Comparison of ENCODE assay signal across 7 mouse cellular contexts in genomic region chr4:47234667-47235267, GRCm38 (mm10). TPM values are rescaled to one million over a fixed set of nuclear protein-coding genes. Genes with fewer than 3 reads are reported as not detected.
DNase-seq lines count a peak whose midpoint lies in the region; ATAC-seq and TF ChIP-seq lines count a peak whose summit lies in the region.

No protein-coding gene starts in this region.

- H3K4me1 ChIP-seq in intestine, embryonic 15.5 days (replicated peaks): peaks cover 5% of the 10 kb centered on the region; the same call in 1 of the 2 replicates
- H3K4me1 ChIP-seq in midbrain, embryonic 13.5 days (replicated peaks): peaks cover 13% of the 10 kb centered on the region
- H3K4me1 ChIP-seq in small intestine, adult 2 months (ENCODE audit: control insufficient read depth, insufficient read depth, insufficient read length, low read length): no peaks in the 10 kb centered on the region; the same call in 1 of the 2 replicates

- no peak overlapping the region for H3K9ac ChIP-seq in intestine, embryonic 15.5 days
- no peak overlapping the region for H3K9ac ChIP-seq in midbrain, embryonic 13.5 days (replicated peaks)

- intact Hi-C loops in gastrocnemius, adult 2 months (cut with DNase I): loop anchor here (5.0 kb wide), 1 partner anchor 102 kb away; no protein-coding TSS in a partner anchor
- intact Hi-C loops in left cerebral cortex, postnatal 25 days (cut with DNase I): loop anchor here (5.0 kb wide), 1 partner anchor 112 kb away; no protein-coding TSS in a partner anchor

- peak; percentile 72 for ATAC-seq in intestine, embryonic 15.5 days
- ATAC-seq in midbrain, embryonic 13.5 days: peak; percentile 32

- peak overlapping the region; percentile 3; the same call in 1 of the 2 replicates for H3K4me3 ChIP-seq in gastrocnemius, adult 2 months
- no peak overlapping the region for H3K4me3 ChIP-seq in intestine, embryonic 15.5 days (replicated peaks)
- H3K4me3 ChIP-seq in midbrain, embryonic 13.5 days (replicated peaks): no peak overlapping the region
- H3K4me3 ChIP-seq in small intestine, adult 2 months (ENCODE audit: low read depth, low read length): no peak overlapping the region

- 28% methylated on average over 17 of the region's 17 CpGs for WGBS in intestine, embryonic 15.5 days
- 29% methylated on average over 17 of the region's 17 CpGs for WGBS in midbrain, embryonic 13.5 days
- WGBS in small intestine, adult 2 months: 19% methylated on average over 17 of the region's 17 CpGs

- peak; percentile 94 for DNase-seq in adipocyte (ENCODE audit: low spot score)
- peak; percentile 72 to 81 for DNase-seq in cerebellum, postnatal 25 days
- DNase-seq in gastrocnemius, adult 2 months: peak; percentile 90
- peak; percentile 55 to 72 for DNase-seq in left cerebral cortex, postnatal 25 days (ENCODE audit: low spot score in 2 of 2)

- H3K9me3 ChIP-seq in intestine, embryonic 15.5 days: no peaks in the 10 kb centered on the region
- H3K9me3 ChIP-seq in midbrain, embryonic 13.5 days: no peaks in the 10 kb centered on the region

- no peaks in the 10 kb centered on the region for H3K27me3 ChIP-seq in intestine, embryonic 15.5 days (replicated peaks)
- no peaks in the 10 kb centered on the region for H3K27me3 ChIP-seq in midbrain, embryonic 13.5 days
- H3K27me3 ChIP-seq in small intestine, adult 2 months (ENCODE audit: control insufficient read depth, insufficient read depth, low read length): no peaks in the 10 kb centered on the region

- peak; percentile 96 for TF ChIP-seq CTCF in gastrocnemius, adult 2 months (IDR thresholded peaks at IDR 0.05)
- peak; percentile 89 for TF ChIP-seq CTCF in small intestine, adult 2 months (IDR thresholded peaks at IDR 0.05; ENCODE audit: extremely low read depth, insufficient read length, insufficient replicate concordance, low read depth, low read length)

- H3K27ac ChIP-seq in gastrocnemius, adult 2 months: peak overlapping the region; percentile 75
- H3K27ac ChIP-seq in intestine, embryonic 15.5 days: no peak overlapping the region
- H3K27ac ChIP-seq in midbrain, embryonic 13.5 days: no peak overlapping the region
- no peak overlapping the region for H3K27ac ChIP-seq in small intestine, adult 2 months (ENCODE audit: insufficient read depth, low read depth, low read length)

- peak; percentile 39; the same call in 1 of the 2 replicates for TF ChIP-seq POLR2A in small intestine, adult 2 months (IDR thresholded peaks at IDR 0.05; ENCODE audit: low read depth, low read length)

- no peak overlapping the region for H3K4me2 ChIP-seq in intestine, embryonic 15.5 days (replicated peaks)
- no peak overlapping the region for H3K4me2 ChIP-seq in midbrain, embryonic 13.5 days (replicated peaks)

- H3K36me3 ChIP-seq in intestine, embryonic 15.5 days: no peaks in the 10 kb centered on the region
- no peaks in the 10 kb centered on the region for H3K36me3 ChIP-seq in midbrain, embryonic 13.5 days
- no peaks in the 10 kb centered on the region for H3K36me3 ChIP-seq in small intestine, adult 2 months (ENCODE audit: control insufficient read depth, insufficient read depth, low read length)

RNA-seq across cellular contexts. Expression of gene Col15a1, which starts 26.8 kb away (rescaled TPM):
- 10 to 100 TPM; 19.5 to 37.8 TPM for total RNA-seq in gastrocnemius, adult 2 months (2021)
- polyA plus RNA-seq in intestine, embryonic 15.5 days (2015; fragmentation: Nextera tagmentation; extraction: Ambion mirVana): 15.5 and 16.0 TPM in 2 replicates
- total RNA-seq in left cerebral cortex, postnatal 25 days (2021): 1 to 10 TPM; 4.5 to 9.2 TPM
- 1.2 and 1.5 TPM in 2 replicates for polyA plus RNA-seq in midbrain, embryonic 13.5 days (2015; fragmentation: Nextera tagmentation; extraction: Ambion mirVana)
- 12.6 and 15.7 TPM in 2 replicates for polyA plus RNA-seq in small intestine, adult 2 months (2012; rRNA removed)
